Mouse (Mus musculus) midbrain, embryonic 13.5 days (tissue): ENCODE measurements around the gene Ecpas. TPM values are rescaled to one million over a fixed set of nuclear protein-coding genes. Genes with fewer than 3 reads are reported as not detected.

Experiments
- ATAC-seq: fragments of 200-750 bp; cut with Nextera tagmentation; 2 replicates; pipeline ENCODE4 v1.8.0; 2017; ENCODE audit warnings: mild to moderate bottlenecking, moderate TSS enrichment, moderate library complexity
- H3K27ac ChIP-seq: fragments of 300-500 bp; sonication (generic); 2 replicates; pipeline ENCODE4 v1.5.1; 2015; ENCODE audit warnings: inconsistent platforms, mild to moderate bottlenecking, moderate library complexity
- H3K27me3 ChIP-seq: fragments of 300-500 bp; sonication (generic); 2 replicates; pipeline ENCODE4 v1.6.1; 2015; ENCODE audit warnings: mild to moderate bottlenecking, inconsistent platforms
- H3K36me3 ChIP-seq: fragments of 300-500 bp; sonication (generic); 2 replicates; pipeline ENCODE4 v1.6.1; 2015; ENCODE audit warnings: mild to moderate bottlenecking, inconsistent platforms
- H3K4me1 ChIP-seq: fragments of 300-500 bp; sonication (generic); replicated peaks from 2 replicates; pipeline ENCODE4 v1.6.1; 2015; ENCODE audit warnings: inconsistent platforms
- H3K4me2 ChIP-seq: fragments of 300-500 bp; sonication (generic); replicated peaks from 2 replicates; pipeline ENCODE4 v1.6.1; 2015; ENCODE audit warnings: moderate library complexity, mild to moderate bottlenecking, inconsistent platforms
- H3K4me3 ChIP-seq: fragments of 300-500 bp; sonication (generic); replicated peaks from 2 replicates; pipeline ENCODE4 v1.5.1; 2015; ENCODE audit warnings: mild to moderate bottlenecking, inconsistent platforms
- H3K9ac ChIP-seq: fragments of 300-500 bp; sonication (generic); replicated peaks from 2 replicates; pipeline ENCODE4 v1.6.1; 2015; ENCODE audit warnings: mild to moderate bottlenecking, inconsistent platforms
- H3K9me3 ChIP-seq: fragments of 300-500 bp; sonication (generic); 2 replicates; pipeline ENCODE4 v1.6.1; 2016; ENCODE audit warnings: mild to moderate bottlenecking, inconsistent platforms
- WGBS: fragments of 180-500 bp; shearing (Covaris S2); methylation state at CpG from one replicate; pipeline ENCODE4 v1.1.7; 2015; 5-methylcytosine and 5-hydroxymethylcytosine counted together
- polyA plus RNA-seq: library from polyadenylated mRNA; unstranded; fragments of >200 nt; fragmentation: Nextera tagmentation; extraction: Ambion mirVana; gene quantifications from 2 replicates; pipeline ENCODE4 v1.2.1, GENCODE M21; 2015

The Ecpas gene
- polyA plus RNA-seq, 1 experiment from 2014 or later: 32.0 TPM

DNA sequence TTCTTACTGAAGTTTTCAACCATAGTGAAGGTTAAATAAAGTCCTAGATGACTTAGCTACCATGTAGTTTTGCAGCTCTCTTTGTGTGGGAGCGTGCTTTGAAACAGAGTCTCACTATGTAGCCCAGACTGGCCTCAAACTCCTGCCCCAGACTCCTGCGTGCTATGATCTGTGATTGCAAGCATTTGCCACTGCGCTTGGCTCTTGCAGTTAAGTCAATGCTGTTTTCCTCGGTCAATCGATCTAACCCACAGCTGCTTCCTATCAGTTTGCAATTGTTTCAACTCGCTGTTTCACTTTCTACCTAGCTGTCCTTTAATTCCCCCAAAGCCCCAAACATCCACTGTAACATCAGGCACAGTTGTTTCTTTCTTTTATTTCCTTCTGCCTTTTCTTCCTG lies 20.0 kb upstream of the Ecpas start:
- Histone ChIP-seq H3K4me2 (no peak overlapping the region), H3K27me3 (no peaks in the 10 kb centered on the region), H3K36me3 (no peaks in the 10 kb centered on the region), H3K4me1 (0 out of 2 replicates have a peak, but pooled peaks cover 5% of the 10 kb centered on the region), H3K4me3 (no peak overlapping the region), H3K9ac (no peak overlapping the region), H3K9me3 (no peaks in the 10 kb centered on the region), H3K27ac (no peak overlapping the region)
- WGBS: 91% methylated on average over 6 of the region's 6 CpGs
- no peak for ATAC-seq

- 66% methylated on average over 3 of the region's 3 CpGs for WGBS
- Histone ChIP-seq H3K4me2 (no peak overlapping the region), H3K4me3 (no peak overlapping the region), H3K4me1 (no peaks in the 10 kb centered on the region), H3K27me3 (no peaks in the 10 kb centered on the region), H3K36me3 (no peaks in the 10 kb centered on the region), H3K9me3 (peaks cover 10% of the 10 kb centered on the region; the same call in 1 of the 2 replicates), H3K9ac (no peak overlapping the region), H3K27ac (no peak overlapping the region)
- ATAC-seq: no peak
Measured at GRCm38 (mm10) chr4:58927661-58928060, 15.1 kb upstream of the Ecpas start.

DNA sequence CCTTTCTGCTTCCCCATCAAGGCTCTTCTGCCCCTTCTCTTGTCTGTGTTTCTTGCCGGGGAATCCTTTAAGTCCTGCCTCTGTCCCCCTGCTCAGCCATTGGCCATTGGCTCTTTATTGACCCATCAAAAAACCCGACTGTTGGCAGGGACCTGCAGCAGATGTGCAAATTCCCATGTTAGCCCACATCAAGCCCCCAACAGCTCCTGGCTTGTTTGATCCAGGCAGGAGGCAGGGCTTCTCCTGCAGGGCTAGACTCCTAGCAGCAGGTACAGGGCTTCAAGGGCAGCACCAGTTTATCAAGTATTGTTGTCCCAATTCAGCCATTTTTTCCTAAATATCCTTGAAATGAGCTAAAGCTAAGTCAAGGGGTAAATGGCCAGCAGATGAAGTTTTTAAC lies 13.6 kb upstream of the Ecpas start:
- H3K27me3 ChIP-seq: no peaks in the 10 kb centered on the region
- no peak overlapping the region for H3K4me2 ChIP-seq
- H3K4me3 ChIP-seq: no peak overlapping the region
- H3K27ac ChIP-seq: no peak overlapping the region
- no peaks in the 10 kb centered on the region for H3K4me1 ChIP-seq
- no peak overlapping the region for H3K9ac ChIP-seq
- no peak for ATAC-seq
- peaks cover 10% of the 10 kb centered on the region; the same call in 1 of the 2 replicates for H3K9me3 ChIP-seq
- H3K36me3 ChIP-seq: no peaks in the 10 kb centered on the region
- 38% methylated on average over 2 of the region's 2 CpGs for WGBS

GRCm38 (mm10) chr4:58925664-58926063 lies 13.1 kb upstream of the Ecpas start:
- Histone ChIP-seq H3K27me3 (no peaks in the 10 kb centered on the region), H3K4me1 (no peaks in the 10 kb centered on the region), H3K27ac (no peak overlapping the region), H3K9me3 (peaks cover 10% of the 10 kb centered on the region; the same call in 1 of the 2 replicates), H3K4me2 (no peak overlapping the region), H3K9ac (no peak overlapping the region), H3K36me3 (no peaks in the 10 kb centered on the region), H3K4me3 (no peak overlapping the region)
- no peak for ATAC-seq
- 54% methylated on average over 5 of the region's 5 CpGs for WGBS

DNA sequence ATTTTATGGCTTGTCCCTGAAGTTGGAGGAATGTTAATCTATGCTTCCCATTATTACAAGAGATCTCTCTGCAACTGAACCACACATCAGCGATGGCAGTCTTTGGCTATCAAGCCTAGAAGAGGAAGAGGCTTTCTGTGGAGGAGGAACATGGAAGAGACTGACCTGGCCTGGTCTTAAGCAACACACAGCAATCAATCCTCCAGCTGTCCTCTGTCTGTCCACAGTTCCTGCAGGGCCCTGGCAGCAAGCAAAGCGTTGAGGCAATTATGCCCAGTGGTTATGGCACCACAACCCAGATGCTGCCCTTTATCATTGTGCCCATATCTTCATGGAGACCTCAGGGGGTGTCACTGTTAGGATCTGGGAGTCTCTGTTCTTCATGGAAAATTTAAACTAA lies 11.4 kb upstream of the Ecpas start:
- no peak for ATAC-seq
- Histone ChIP-seq H3K9ac (no peak overlapping the region), H3K27me3 (no peaks in the 10 kb centered on the region), H3K36me3 (no peaks in the 10 kb centered on the region), H3K4me2 (no peak overlapping the region), H3K4me3 (no peak overlapping the region), H3K4me1 (no peaks in the 10 kb centered on the region), H3K27ac (no peak overlapping the region), H3K9me3 (peaks cover 10% of the 10 kb centered on the region; the same call in 1 of the 2 replicates)
- 77% methylated on average over 2 of the region's 2 CpGs for WGBS

- H3K9me3 ChIP-seq: no peaks in the 10 kb centered on the region
- no peak for ATAC-seq
- H3K36me3 ChIP-seq: no peaks in the 10 kb centered on the region
- H3K27ac ChIP-seq: no peak overlapping the region
- H3K9ac ChIP-seq: no peak overlapping the region
- H3K4me1 ChIP-seq: peaks cover 16% of the 10 kb centered on the region
- H3K27me3 ChIP-seq: no peaks in the 10 kb centered on the region; the same call in 1 of the 2 replicates
- WGBS: 78% methylated on average over 8 of the region's 8 CpGs
- no peak overlapping the region for H3K4me2 ChIP-seq
- H3K4me3 ChIP-seq: no peak overlapping the region
Measured at GRCm38 (mm10) chr4:58915081-58915826, 2.7 kb upstream of the Ecpas start.

DNA sequence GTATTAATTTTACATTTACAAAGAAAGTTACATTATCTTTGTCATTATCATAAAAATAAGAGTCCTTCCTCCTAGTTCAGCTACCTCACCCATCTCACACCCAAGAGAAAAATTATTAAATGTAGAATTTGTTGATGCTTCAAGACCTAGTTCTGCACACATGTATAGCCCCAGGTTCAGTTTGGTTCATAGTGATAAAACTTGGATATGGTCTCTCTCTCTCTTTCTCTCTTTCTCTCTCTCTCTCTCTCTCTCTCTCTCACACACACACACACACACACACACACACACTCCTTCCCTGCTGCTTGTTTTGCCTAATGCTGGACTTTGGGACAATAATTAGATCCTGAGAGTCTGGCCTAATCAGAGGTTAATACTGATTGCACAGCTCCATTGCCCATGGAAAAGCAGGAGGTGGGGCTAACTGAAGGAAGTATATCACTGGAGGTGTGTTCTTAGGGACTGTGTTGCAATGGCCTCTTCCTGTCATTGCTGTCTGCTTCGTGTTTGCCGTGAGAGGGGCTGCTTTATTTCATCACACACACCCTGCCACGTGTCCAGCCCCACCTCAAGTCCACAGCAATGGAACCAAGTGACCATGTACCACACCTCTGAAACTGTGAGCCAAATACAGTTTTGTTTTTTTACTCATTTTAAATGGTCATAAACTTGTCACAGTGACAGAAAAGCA lies 932 bp upstream of the Ecpas start:
- Histone ChIP-seq H3K4me3 (peak overlapping the region; percentile 92), H3K9ac (no peak overlapping the region), H3K4me1 (peaks cover 19% of the 10 kb centered on the region), H3K27me3 (no peaks in the 10 kb centered on the region; the same call in 1 of the 2 replicates), H3K4me2 (peak overlapping the region; percentile 77), H3K27ac (no peak overlapping the region), H3K9me3 (no peaks in the 10 kb centered on the region), H3K36me3 (no peaks in the 10 kb centered on the region)
- no peak for ATAC-seq
- 59% methylated on average over 3 of the region's 3 CpGs for WGBS

- H3K27me3 ChIP-seq: no peaks in the 10 kb centered on the region; the same call in 1 of the 2 replicates
- H3K4me3 ChIP-seq: peak overlapping the region; percentile 92
- ATAC-seq: peak; percentile 83
- H3K9me3 ChIP-seq: no peaks in the 10 kb centered on the region
- H3K27ac ChIP-seq: peak overlapping the region; percentile 98
- peaks cover 19% of the 10 kb centered on the region for H3K4me1 ChIP-seq
- H3K9ac ChIP-seq: peak overlapping the region; percentile 94
- peak overlapping the region; percentile 77 for H3K4me2 ChIP-seq
- H3K36me3 ChIP-seq: no peaks in the 10 kb centered on the region
- under 1% methylated on average over 65 of the region's 126 CpGs for WGBS
Measured at GRCm38 (mm10) chr4:58911831-58912628, 519 bp downstream of the Ecpas start.

DNA sequence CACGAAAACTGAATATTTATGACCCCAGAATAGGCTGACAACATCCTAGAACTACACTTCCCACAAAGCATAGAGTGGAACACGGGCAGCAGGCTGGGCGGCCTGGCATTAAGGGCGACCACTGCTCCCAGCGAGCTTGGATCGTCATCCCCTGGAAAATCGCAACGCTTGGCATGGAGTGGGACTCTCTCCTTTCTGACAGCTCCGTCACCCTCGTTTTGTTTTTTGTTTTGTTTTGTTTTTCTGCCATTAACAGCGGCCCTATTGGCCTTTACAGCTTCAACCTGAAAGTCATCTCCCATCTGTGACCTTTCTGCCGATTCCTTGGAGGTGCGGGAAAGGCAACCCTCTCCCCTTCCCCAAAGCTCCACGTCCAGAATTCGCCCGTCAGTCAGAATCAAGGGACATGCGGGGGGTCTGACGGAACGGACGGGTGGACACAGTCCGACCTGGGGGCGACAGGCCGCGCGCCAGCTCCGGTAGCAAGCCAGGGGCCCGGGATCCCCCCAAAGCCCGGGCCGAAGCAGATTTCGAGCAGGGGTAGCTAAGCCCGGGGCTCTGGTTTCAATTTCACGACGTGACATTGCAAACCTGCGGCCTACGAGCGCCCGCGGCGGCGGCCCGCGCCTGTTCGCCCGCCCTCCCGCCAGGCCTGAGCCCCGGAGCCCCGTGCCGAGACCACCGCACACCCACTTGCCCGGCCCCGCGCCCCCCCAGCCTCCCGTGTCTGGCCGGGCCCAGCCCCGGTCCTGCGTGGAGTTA lies 1.3 kb downstream of the Ecpas start:
- Histone ChIP-seq H3K27me3 (no peaks in the 10 kb centered on the region; the same call in 1 of the 2 replicates), H3K9ac (peak overlapping the region; percentile 94), H3K36me3 (no peaks in the 10 kb centered on the region), H3K9me3 (no peaks in the 10 kb centered on the region), H3K4me2 (peak overlapping the region; percentile 77), H3K27ac (peak overlapping the region; percentile 98), H3K4me3 (peak overlapping the region; percentile 92), H3K4me1 (peaks cover 19% of the 10 kb centered on the region)
- WGBS: under 1% methylated on average over 54 of the region's 56 CpGs
- peak; percentile 80 for ATAC-seq

DNA sequence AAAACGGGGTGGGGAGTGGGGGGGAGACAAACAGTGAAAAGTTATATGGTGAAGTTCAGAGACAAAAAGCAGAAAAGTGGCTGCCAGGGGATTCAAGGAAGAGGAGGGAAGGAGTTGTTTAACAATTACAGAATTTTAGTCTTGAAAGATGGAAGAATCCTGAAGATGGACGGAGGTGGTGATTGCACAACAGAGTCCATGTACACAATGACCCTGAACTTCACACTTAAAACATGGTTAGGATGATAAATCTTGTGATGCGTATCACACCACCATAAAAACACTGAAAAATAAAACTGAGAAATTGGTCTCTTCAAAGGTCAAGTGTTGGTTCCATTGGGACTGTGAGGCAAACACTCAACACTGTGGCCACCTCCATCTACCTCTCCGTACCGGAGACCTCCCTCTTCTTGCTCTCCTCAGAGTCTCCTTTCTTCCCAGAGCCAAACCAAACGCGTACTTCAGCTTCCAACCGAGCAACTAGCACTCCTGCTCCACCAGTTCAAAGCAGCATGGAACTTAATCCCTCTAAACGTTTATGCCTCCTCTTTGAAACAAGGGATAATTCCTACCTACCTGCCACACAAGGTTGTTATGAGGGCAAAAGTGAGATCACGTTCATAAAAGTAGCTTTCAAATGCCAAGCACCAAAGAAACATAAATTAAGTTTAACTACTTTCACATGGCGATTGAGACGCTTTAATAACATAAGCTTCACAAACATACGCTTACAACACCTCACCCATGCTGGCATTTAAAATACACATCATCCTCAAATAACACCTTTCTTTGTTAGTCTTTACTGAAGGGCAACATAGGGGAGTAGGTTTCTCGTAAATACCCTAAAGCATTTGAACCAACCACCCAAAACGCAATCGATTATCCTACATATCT lies 2.1 kb downstream of the Ecpas start:
- Histone ChIP-seq H3K9ac (peak overlapping the region; percentile 94), H3K27ac (peak overlapping the region; percentile 98), H3K9me3 (no peaks in the 10 kb centered on the region), H3K36me3 (no peaks in the 10 kb centered on the region), H3K4me3 (peak overlapping the region; percentile 92), H3K4me1 (peaks cover 19% of the 10 kb centered on the region), H3K27me3 (no peaks in the 10 kb centered on the region; the same call in 1 of the 2 replicates), H3K4me2 (peak overlapping the region; percentile 77)
- no peak for ATAC-seq
- whole genome bisulfite sequencing: 34% methylated on average over 16 of the region's 16 CpGs
